Mouse (Mus musculus) layer of hippocampus, adult 18-20 months (tissue): Measurements from ENCODE around the gene 4930404H24Rik. TPM values are rescaled to one million over a fixed set of nuclear protein-coding genes. Genes with fewer than 3 reads are reported as not detected.

Experiments used
- DNase-seq, 2 experiments: peaks; one replicate each; pipeline ENCODE4 v3.0.0; 2022; ENCODE audit warnings: low spot score in 2 of 2
- long read RNA-seq: library from polyadenylated mRNA; stranded (forward); transcript quantifications from one replicate; pipeline ENCODE4 v2.0.0, GENCODE M21; 2021
- total RNA-seq, 2 experiments: library from RNA; stranded (reverse); gene quantifications; 2 replicates each; pipeline ENCODE4 v1.2.3; 2021

Gene 4930404H24Rik
- total RNA-seq, result not detected
- long read RNA-seq, result 0 reads

- DNase-seq, result peak in 1 of 2 experiments; percentile 72
Observed at GRCm38 (mm10) chr2:153492573-153493392, at the start of gene 4930404H24Rik. Gene 4930404H24Rik, plus strand, starts transcription at chr2:153492790.

GRCm38 (mm10) chr2:153443434-153444240, 49.0 kb upstream of the 4930404H24Rik start:
- DNase-seq, result peak in 1 of 2 experiments; percentile 31

- DNase-seq, result peak in 1 of 2 experiments; percentile 44
Observed at GRCm38 (mm10) chr2:153444254-153445136, 48.1 kb upstream of the 4930404H24Rik start.

- no peak for DNase-seq
Observed at GRCm38 (mm10) chr2:153445137-153446016, 47.2 kb upstream of the 4930404H24Rik start.

GRCm38 (mm10) chr2:153446017-153446408, 46.6 kb upstream of the 4930404H24Rik start:
- DNase-seq, result peak in 1 of 2 experiments; percentile 89

- no peak for DNase-seq
Observed at GRCm38 (mm10) chr2:153446476-153446875, 46.1 kb upstream of the 4930404H24Rik start.

GRCm38 (mm10) chr2:153447719-153448118, 44.9 kb upstream of the 4930404H24Rik start:
- DNase-seq, result no peak

- no peak for DNase-seq
Observed at GRCm38 (mm10) chr2:153448519-153448918, 44.1 kb upstream of the 4930404H24Rik start.

- no peak for DNase-seq
Observed at GRCm38 (mm10) chr2:153453961-153454759, 38.4 kb upstream of the 4930404H24Rik start.

- no peak for DNase-seq
Observed at GRCm38 (mm10) chr2:153454841-153455506, 37.6 kb upstream of the 4930404H24Rik start.

GRCm38 (mm10) chr2:153457467-153457866, 35.1 kb upstream of the 4930404H24Rik start:
- DNase-seq, result no peak

- DNase-seq, result no peak
Observed at GRCm38 (mm10) chr2:153458022-153458441, 34.6 kb upstream of the 4930404H24Rik start.

GRCm38 (mm10) chr2:153463257-153463656, 29.3 kb upstream of the 4930404H24Rik start:
- no peak for DNase-seq

- no peak for DNase-seq
Observed at GRCm38 (mm10) chr2:153467372-153467771, 25.2 kb upstream of the 4930404H24Rik start.

GRCm38 (mm10) chr2:153469317-153469716, 23.3 kb upstream of the 4930404H24Rik start:
- DNase-seq, result no peak

GRCm38 (mm10) chr2:153469764-153470163, 22.8 kb upstream of the 4930404H24Rik start:
- DNase-seq, result no peak

- DNase-seq, result no peak
Observed at GRCm38 (mm10) chr2:153470983-153471382, 21.6 kb upstream of the 4930404H24Rik start.
